Mouse (Mus musculus) large intestine, adult 2 months (tissue): ENCODE data around the gene Cracr2b. TPM values are rescaled to one million over a fixed set of nuclear protein-coding genes. Genes with fewer than 3 reads are reported as not detected.

Experiments
- DNase-seq: peaks from one replicate; pipeline ENCODE4 v3.0.0-alpha.2; 2012; ENCODE audit warnings: low read depth, low spot score
- WGBS: fragments of 180-500 bp; shearing (Covaris S2); methylation state at CpG from one replicate; pipeline ENCODE4 v1.1.7; 2018; 5-methylcytosine and 5-hydroxymethylcytosine counted together
- polyA plus RNA-seq: library from polyadenylated mRNA; depleted of rRNA; stranded (reverse); fragments of >200 nt; gene quantifications from 2 replicates; pipeline ENCODE4 v1.2.3, GENCODE M21; 2012; rRNA removed

Gene Cracr2b
- polyA plus RNA-seq, result 38.6 and 41.4 TPM in 2 replicates

DNA sequence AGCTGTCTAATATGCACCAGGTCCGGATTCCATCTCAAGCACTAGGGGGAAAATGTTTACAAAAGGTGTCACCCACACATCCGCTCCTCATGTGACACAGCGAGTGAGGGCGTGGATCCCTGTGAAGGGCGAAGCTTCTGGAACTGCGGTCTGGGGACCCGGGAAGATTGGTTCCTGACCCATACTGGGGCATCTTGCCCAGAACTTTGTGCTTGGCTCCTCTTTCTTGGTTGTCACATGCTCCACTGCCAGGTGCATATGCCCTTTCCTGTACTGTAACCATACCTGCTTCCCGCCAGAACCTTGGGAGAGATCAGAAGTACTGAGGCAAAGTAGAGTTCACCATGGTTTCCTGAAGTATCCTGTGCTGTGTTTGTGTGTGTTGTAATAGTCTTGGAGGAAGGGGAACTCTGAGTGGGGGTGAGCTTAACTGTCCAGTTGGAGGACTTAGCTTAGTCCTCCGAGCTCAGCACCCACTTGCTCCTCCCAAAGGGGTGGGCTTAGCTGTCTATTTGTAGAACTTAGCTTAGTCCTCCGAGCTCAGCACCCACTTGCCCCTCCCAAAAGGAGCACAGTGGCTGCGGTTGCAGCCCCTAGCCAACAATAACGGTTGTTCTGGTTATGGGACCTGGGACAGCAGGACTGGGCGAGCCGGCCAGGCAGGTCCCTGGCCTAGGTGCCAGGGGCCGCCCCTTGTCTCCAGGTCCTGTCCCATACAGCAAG lies at the start of gene Cracr2b:
Gene Cracr2b (plus strand): TSS at position 704 of the 723 bp plus-strand sequence.
- DNase-seq, result no peak
- WGBS, result 24% methylated on average over 15 of the region's 15 CpGs

DNA sequence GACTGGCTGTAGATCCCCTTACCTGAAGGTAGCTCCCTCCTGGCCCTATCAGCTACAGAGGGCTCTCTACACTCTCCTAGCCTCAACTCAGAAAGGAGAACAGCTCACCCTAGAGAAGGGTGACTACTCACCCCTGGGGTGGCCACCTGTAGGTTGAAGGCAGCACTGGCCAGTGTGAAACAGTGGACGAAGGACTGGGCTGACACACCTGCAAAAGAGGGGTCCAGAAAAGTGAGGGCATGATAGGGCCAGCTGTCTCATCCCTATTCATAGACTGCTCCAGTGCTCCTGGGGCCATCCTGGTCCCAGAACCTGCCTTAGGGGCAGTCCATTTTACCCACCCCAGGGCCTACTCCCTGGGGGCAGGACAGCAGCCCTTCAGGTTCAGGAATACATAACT lies 49.2 kb upstream of the Cracr2b start:
- DNase-seq, result no peak
- WGBS, result 95% methylated on average over 1 of the region's 1 CpGs

DNA sequence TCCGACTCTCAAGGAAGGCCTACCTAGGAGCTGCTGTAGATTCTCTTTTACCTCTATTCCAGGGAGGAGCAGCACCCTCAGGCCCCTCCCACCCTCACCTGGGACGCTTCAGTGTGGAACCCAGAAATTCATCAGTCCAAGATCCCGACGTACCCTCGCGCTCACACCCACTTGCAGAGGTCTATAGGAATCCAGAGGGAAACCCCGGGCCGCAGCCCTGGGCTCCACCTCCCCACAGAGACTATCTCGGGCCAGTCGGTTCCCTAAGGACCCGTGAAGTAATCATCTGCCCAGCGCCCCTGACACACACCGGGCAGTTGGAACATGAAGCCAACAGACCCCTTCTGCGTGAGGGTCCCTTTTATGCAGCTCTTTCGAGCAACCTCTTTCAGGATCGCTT lies 47.6 kb upstream of the Cracr2b start:
- no peak for DNase-seq
- WGBS, result 2% methylated on average over 16 of the region's 16 CpGs

DNA sequence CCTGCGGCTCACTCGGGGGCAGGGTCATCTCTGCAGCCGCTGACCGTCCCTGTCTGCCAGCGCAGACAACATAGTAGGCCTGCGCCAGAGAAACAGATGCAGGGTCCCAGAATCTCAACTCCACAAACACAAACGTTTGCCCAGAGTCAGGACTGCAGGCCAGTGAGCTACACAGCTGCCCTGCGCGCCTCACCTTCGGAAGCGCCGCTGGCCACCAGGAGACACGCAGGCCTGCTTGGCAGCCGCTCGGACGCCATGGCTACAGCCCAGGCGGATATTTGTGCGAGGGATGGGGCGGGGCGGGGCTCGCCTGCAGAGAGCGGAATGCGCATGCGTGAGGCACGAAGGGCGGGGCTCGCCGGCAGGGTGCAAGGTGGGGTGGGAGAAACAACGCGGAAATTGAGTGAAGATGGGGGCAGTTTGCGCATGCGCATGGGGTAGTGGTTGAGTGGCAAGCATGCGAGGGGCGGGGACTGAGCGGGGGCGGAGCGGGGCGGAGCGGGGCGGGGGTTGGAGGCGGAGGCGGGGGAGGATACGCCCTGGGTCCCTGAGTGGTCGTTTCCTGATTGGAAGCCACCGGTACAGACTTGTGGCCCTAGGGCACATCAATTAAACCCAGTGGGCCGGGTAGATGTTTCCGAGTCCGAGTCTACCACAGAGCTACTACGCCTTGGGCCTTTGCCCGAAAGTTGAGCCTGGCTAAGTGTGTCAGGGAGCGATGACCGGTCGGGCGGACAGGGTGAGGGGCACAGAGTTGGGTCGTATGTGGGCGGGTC lies 46.9 kb upstream of the Cracr2b start, which contains the start of gene Gatd1:
Gene Gatd1 (minus strand): TSS at position 328 of the 776 bp plus-strand sequence.
- WGBS, result under 1% methylated on average over 53 of the region's 56 CpGs
- peak; percentile 98 for DNase-seq

GRCm38 (mm10) chr7:141416144-141416841 lies 44.6 kb upstream of the Cracr2b start:
- WGBS, result 82% methylated on average over 6 of the region's 6 CpGs
- no peak for DNase-seq

DNA sequence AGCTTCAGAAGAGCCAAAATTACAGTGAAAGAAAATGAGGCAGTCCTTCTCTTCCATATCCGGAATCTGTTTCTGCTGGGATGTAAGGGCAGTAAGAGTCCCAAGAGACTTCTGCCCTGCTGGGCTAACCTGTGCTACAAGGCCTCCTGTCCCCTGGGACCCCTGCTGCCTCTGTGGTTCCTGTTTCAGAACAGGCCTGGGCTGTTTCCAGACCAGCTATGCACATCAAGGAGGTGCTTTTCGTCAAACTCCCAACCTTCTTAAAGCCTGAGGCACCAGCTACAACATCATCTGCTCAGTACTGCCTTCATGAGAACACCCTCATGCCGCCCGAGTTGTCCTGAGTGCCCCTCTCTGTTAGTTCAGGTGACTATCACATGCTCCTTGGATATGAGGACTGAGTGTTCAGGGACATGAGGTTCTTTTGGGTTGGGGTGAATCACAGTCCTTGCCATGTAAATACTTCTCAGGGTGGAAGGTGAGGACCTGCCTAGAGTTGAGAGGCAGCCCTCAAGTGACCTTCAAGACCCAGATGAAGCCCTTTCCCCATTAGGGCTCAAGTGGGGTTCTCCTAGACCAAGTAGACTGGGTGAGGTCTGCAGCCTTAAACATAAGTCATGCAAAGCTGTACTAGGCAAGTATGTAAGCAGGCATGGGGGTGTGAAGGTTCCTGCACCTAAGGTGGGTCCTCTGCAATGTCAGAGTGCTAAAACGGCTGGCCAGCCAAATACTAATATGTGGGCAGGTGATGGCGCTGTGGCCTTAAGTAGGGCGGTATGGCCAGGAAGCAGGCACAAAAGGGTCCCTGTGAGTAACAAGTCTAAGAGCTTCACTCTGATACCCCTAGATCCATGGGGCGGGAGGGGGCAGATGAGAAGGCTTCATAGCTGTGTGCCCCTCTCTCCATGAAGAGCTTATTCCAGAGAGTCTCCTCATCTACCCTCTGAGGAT lies 42.9 kb upstream of the Cracr2b start:
- DNase-seq, result no peak
- 77% methylated on average over 8 of the region's 8 CpGs for WGBS

DNA sequence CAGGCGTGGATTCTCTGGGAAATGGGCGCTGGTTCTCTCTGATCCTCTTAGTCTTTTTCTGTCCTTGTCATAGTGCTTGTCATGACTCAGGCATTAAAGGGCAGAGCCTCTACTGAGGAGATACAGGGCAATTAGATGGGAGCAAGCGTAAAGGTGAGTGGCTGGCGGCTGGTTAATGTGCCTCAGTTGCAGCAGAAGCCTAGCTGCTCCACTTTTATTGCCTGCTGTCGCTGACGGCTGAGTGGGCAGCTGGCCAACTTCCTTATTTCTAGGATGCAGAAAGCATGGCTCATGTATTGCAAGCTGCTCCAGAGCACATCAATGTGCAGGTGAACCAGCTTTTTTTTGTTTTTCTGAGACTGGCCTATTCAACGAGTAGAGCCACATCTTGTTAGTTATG lies 41.9 kb upstream of the Cracr2b start:
- WGBS, result 21% methylated on average over 7 of the region's 7 CpGs
- peak; percentile 92 for DNase-seq

DNA sequence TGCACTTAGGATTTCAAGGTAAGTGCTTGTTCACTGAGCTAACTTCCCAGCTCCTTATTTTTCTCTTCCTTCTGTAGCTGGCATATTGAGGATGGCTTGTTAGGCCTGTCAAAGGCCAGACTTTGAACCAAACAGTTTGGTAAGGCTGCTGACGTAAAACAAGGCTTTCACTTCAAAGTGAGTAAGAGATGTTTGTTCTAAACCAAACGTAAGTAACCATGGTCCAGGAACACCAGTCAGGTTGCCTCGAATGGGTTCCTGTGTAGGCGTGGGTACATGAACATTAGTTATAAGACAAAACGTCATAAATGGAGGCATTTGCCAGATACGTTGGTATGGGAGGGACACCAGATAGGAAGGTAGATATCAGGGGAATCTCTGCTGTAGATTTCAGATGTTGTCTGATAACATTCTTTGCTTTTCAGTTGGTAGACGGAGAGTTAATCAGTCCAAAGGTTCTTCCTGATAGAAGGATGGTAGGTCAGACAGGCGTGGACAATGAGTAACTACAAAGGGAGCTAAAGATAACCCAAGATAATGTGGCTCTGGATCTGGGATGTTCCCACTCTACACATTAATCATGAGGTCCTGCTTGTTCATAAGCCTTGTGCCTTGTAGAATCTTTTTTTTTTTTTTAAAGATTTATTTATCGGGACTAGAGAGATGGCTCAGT lies 40.7 kb upstream of the Cracr2b start:
- no peak for DNase-seq
- WGBS, result 36% methylated on average over 9 of the region's 9 CpGs

- DNase-seq, result no peak
Observed at GRCm38 (mm10) chr7:141423811-141424210, 37.1 kb upstream of the Cracr2b start.

GRCm38 (mm10) chr7:141426948-141427730 lies 33.8 kb upstream of the Cracr2b start:
- DNase-seq, result no peak
- WGBS, result 76% methylated on average over 12 of the region's 12 CpGs

More at GRCm38 (mm10) chr7:141423811-141424210, 37.1 kb upstream of the Cracr2b start:
- WGBS, result 67% methylated on average over 4 of the region's 4 CpGs

DNA sequence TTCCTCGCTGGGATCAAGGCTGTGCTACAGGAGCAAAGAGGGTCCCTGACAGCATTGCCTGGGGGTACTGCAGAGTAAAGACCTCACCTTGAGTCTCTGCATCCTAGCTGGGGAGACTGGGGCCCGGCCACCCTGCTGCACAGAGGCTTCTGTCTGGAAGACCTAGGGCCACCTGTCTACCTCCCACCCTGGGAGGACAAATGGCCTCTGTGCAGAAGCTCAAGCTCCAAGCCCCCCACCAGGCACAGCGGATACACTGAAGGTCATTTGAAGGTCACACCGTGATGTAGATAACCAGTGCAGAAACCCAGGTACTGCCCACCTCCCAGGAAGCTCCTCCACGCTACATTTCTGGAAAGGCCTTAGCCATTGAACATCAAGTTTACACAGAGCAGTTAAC lies 32.2 kb upstream of the Cracr2b start:
- no peak for DNase-seq
- 76% methylated on average over 5 of the region's 5 CpGs for WGBS

DNA sequence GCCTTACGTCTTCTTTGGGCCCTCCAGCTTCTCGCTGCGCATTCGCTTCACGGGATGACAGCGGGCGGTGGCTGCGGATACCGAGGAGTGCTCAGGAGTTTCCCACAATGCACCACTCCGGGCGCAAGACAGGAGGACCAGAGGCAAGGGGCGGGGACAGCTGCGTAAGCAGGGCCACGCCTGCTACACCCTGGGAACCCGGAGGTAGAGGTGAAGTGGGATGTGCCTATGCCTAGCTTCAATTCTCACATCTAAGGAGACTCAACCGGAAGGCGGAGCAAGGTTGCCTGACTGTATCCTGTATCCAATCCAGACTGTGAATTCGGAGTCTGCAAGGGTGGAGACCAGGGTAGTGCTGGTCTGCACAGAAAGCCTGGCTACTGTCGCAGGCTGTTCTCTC lies 31.6 kb upstream of the Cracr2b start, which contains the start of gene Cend1:
Gene Cend1 (minus strand): TSS at position 182 of the 400 bp plus-strand sequence.
- 22% methylated on average over 19 of the region's 19 CpGs for WGBS
- DNase-seq, result no peak

DNA sequence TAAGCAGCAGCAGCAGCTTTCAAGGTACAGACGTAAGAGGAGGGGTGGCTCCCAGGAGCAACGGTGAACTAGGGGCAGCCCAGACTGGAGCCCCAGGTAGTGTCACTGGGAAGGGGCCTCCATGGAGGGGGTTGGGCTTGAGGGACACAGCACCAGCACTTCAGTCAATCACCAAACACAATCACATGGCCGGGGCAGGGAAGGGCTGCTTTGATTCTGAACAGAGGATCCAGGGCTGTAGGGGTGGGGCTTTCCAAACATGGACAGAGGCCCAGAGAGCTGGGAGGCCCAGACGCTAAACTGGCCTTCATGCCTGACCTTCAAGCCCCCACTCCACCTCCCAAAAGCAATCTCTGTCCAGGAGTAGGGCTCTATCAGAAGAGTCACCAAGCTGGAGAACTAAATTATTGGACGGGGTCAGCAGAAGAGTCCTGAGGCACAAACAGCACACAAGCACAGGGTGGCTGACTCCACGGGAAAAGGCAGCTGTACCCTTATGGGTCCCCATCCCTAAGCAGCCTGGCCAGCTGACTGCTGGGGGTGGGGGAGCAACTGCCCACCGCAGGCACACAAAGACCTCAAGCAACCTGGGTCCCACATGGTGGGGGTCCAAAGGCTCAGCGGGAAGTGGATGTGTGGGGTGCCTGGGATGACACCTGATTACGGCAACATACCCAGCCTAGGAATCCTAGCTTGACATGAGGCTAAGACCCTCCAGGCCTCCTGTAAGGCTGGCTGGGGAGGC lies 30.9 kb upstream of the Cracr2b start:
- DNase-seq, result no peak
- 66% methylated on average over 9 of the region's 9 CpGs for WGBS

- 96% methylated on average over 9 of the region's 9 CpGs for WGBS
- no peak for DNase-seq
Observed at GRCm38 (mm10) chr7:141430585-141431240, 30.2 kb upstream of the Cracr2b start.

DNA sequence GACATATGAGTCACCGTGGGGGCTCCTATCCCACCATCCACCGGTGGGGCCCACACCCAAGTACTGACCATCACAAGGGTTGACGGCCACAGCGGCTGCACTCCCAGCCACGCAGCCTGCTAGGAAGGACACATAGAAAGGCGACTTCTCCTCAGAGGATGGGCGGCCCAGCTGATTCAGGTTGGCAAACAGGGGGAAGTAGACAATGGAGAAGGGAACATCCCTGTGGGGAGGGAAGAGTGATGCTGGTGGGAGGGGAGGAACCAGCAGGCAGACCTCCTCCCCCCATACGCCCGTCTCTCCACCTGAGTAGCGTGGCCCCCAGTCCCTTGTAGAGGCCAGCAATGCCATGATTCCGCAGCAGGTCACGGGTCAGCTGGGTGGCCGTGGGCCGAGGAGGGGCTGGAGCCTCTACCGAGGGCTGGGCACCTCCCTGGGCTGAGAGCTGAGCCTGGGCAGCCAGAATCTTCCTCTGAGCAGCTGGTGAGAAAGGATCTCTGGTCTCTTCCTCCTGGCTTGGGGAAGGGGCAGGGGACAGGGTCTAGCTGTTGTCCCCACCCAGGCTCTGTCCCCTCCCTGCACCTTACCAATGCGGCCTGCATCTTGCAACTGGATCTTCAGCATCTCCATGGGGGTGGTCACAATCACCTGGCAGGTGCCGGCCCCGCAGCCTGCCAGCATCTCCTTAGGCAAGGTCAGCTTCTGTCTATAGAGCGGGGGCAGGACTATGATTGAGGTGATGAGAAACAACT lies 29.3 kb upstream of the Cracr2b start:
- DNase-seq, result no peak
- WGBS, result 93% methylated on average over 19 of the region's 19 CpGs

DNA sequence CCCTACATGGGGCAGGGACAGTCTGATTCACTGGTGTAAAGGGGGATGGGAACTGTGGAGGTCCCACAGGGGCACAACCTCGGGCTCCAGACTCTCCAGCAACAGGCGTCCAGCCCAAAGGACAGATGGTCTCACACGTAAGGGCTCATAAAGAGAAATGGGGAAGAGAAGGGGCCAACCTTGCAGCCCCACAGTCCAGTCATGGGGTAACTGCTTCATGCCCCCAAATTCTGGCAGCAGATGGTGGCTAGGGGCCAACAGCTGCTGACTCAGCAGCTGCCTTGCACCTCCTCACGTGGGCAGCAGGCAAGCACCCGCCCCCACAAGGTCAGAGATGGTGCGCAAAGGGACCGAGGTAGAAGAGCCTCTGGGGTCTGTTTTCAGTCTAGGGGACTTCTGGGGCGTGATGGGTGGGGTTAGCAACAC lies 28.7 kb upstream of the Cracr2b start:
- no peak for DNase-seq
- WGBS, result 63% methylated on average over 8 of the region's 8 CpGs
